Mouse (Mus musculus) MN1 (cell line): Measurements from ENCODE around the gene Tbc1d22b.
"Not testable (repeated sequence)": the region's sequence is repeated elsewhere in the genome, so short reads cannot be mapped to it uniquely, and the experiment has no call there.

Source experiments
- DNase-seq: peaks from one replicate; pipeline ENCODE4 v3.0.0-alpha.2; 2016; ENCODE audit warnings: low spot score

The Tbc1d22b gene

GRCm38 (mm10) chr17:29549543-29550428, at the start of gene Tbc1d22b, which contains the start of gene Gm17657:
Gene Tbc1d22b, plus strand, starts transcription at chr17:29549785.
Gene Gm17657, minus strand, starts transcription at chr17:29549638.
- peak; percentile 96 for DNase-seq

GRCm38 (mm10) chr17:29500243-29500740, 49.3 kb upstream of the Tbc1d22b start:
- DNase-seq: no peak

- no peak for DNase-seq
Measured at GRCm38 (mm10) chr17:29500802-29501469, 48.6 kb upstream of the Tbc1d22b start.

- DNase-seq: no peak
Measured at GRCm38 (mm10) chr17:29502005-29502668, 47.4 kb upstream of the Tbc1d22b start.

- DNase-seq: no peak
Measured at GRCm38 (mm10) chr17:29502669-29503665, 46.6 kb upstream of the Tbc1d22b start.

GRCm38 (mm10) chr17:29503700-29504099, 45.9 kb upstream of the Tbc1d22b start:
- no peak for DNase-seq

- DNase-seq: no peak
Measured at GRCm38 (mm10) chr17:29508927-29509608, 40.5 kb upstream of the Tbc1d22b start.

GRCm38 (mm10) chr17:29510691-29511090, 38.9 kb upstream of the Tbc1d22b start:
- DNase-seq: no peak

GRCm38 (mm10) chr17:29513044-29513730, 36.4 kb upstream of the Tbc1d22b start:
- peak; percentile 70 for DNase-seq

GRCm38 (mm10) chr17:29514435-29514834, 35.1 kb upstream of the Tbc1d22b start:
- DNase-seq: peak; percentile 83

GRCm38 (mm10) chr17:29518665-29519064, 30.9 kb upstream of the Tbc1d22b start:
- DNase-seq: not testable (repeated sequence)

GRCm38 (mm10) chr17:29519731-29520130, 29.9 kb upstream of the Tbc1d22b start:
- no peak for DNase-seq

GRCm38 (mm10) chr17:29525613-29526012, 24.0 kb upstream of the Tbc1d22b start:
- no peak for DNase-seq

GRCm38 (mm10) chr17:29528568-29529187, 20.9 kb upstream of the Tbc1d22b start:
- DNase-seq: no peak

GRCm38 (mm10) chr17:29530508-29530907, 19.1 kb upstream of the Tbc1d22b start:
- no peak for DNase-seq

- no peak for DNase-seq
Measured at GRCm38 (mm10) chr17:29531278-29531677, 18.3 kb upstream of the Tbc1d22b start.

GRCm38 (mm10) chr17:29531757-29532384, 17.7 kb upstream of the Tbc1d22b start:
- DNase-seq: no peak

GRCm38 (mm10) chr17:29533866-29534265, 15.7 kb upstream of the Tbc1d22b start:
- no peak for DNase-seq

- no peak for DNase-seq
Measured at GRCm38 (mm10) chr17:29540426-29540825, 9.2 kb upstream of the Tbc1d22b start.
